Mouse (Mus musculus) olfactory bulb, adult 2 months (tissue): ENCODE measurements around the gene Defb36. TPM values are rescaled to one million over a fixed set of nuclear protein-coding genes. Genes with fewer than 3 reads are reported as not detected.

Experiments
- H3K27ac ChIP-seq: fragments of 200-500 bp; 2 replicates; pipeline ENCODE4 v1.5.1; 2012; ENCODE audit warnings: low read depth, low read length; ENCODE audit not compliant: insufficient read depth
- H3K4me1 ChIP-seq: fragments of 200-500 bp; 2 replicates; pipeline ENCODE4 v1.6.1; 2012; ENCODE audit warnings: low read length; ENCODE audit not compliant: control insufficient read depth, insufficient read depth
- H3K4me3 ChIP-seq: fragments of 200-500 bp; 2 replicates; pipeline ENCODE4 v1.5.1; 2012; ENCODE audit warnings: mild to moderate bottlenecking, low read depth, low read length, moderate library complexity; ENCODE audit not compliant: insufficient read depth
- CTCF ChIP-seq: fragments of 200-500 bp; IDR thresholded peaks from 2 replicates; pipeline ENCODE4 v1.5.1; 2012; ENCODE audit warnings: low read depth, mild to moderate bottlenecking, low read length, moderate library complexity; ENCODE audit not compliant: insufficient read depth
- POLR2A ChIP-seq: fragments of 200-500 bp; IDR thresholded peaks from 2 replicates; pipeline ENCODE4 v1.6.1; 2012; ENCODE audit warnings: mild to moderate bottlenecking, low read depth, low read length, moderate library complexity; ENCODE audit not compliant: insufficient read depth
- WGBS: fragments of 180-500 bp; shearing (Covaris S2); methylation state at CpG from one replicate; pipeline ENCODE4 v1.1.7; 2018; 5-methylcytosine and 5-hydroxymethylcytosine counted together
- polyA plus RNA-seq: library from polyadenylated mRNA; stranded (reverse); fragments of >200 nt; gene quantifications from 2 replicates; pipeline ENCODE4 v1.2.4, GENCODE M21; 2012; ENCODE audit warnings: low replicate concordance; ENCODE audit not compliant: missing spikeins, insufficient read depth, insufficient read length

Defb36 gene
- polyA plus RNA-seq, 1 experiment, result not detected

GRCm38 (mm10) chr2:152615563-152615962 lies 11.4 kb downstream of the Defb36 start:
- Histone ChIP-seq H3K4me3 (no peak overlapping the region), H3K27ac (no peak overlapping the region), H3K4me1 (no peaks in the 10 kb centered on the region)
- WGBS, result 12% methylated on average over 7 of the region's 7 CpGs
- peak; percentile 38; the same call in 1 of the 2 replicates for TF ChIP-seq CTCF
- TF ChIP-seq POLR2A, result no peak

GRCm38 (mm10) chr2:152616470-152616869 lies 12.3 kb downstream of the Defb36 start:
- Histone ChIP-seq H3K4me3 (no peak overlapping the region), H3K4me1 (no peaks in the 10 kb centered on the region), H3K27ac (no peak overlapping the region)
- 84% methylated on average over 6 of the region's 6 CpGs for WGBS
- TF ChIP-seq CTCF, result no peak
- TF ChIP-seq POLR2A, result no peak

DNA sequence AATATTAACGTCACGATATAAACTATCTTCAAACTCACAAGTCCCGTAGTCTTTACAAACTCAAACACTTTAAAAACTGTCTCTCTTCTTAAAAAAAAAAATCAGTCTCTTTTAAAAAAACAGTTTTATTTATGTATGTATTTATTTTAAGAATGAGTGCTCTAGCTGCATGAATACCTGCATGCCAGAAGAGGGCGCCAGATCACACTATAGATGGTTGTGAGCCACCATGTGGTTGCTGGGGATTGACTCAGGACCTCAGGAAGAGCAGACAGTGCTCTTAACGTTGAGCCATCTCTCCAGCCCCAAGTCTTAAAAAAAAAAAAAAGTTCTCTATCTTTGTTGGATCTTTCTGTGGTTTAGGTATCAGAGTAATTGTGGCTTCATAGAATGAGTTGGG lies 13.2 kb downstream of the Defb36 start:
- Histone ChIP-seq H3K4me3 (no peak overlapping the region), H3K4me1 (no peaks in the 10 kb centered on the region), H3K27ac (no peak overlapping the region)
- WGBS, result 64% methylated on average over 5 of the region's 5 CpGs
- TF ChIP-seq POLR2A, result no peak
- TF ChIP-seq CTCF, result no peak

DNA sequence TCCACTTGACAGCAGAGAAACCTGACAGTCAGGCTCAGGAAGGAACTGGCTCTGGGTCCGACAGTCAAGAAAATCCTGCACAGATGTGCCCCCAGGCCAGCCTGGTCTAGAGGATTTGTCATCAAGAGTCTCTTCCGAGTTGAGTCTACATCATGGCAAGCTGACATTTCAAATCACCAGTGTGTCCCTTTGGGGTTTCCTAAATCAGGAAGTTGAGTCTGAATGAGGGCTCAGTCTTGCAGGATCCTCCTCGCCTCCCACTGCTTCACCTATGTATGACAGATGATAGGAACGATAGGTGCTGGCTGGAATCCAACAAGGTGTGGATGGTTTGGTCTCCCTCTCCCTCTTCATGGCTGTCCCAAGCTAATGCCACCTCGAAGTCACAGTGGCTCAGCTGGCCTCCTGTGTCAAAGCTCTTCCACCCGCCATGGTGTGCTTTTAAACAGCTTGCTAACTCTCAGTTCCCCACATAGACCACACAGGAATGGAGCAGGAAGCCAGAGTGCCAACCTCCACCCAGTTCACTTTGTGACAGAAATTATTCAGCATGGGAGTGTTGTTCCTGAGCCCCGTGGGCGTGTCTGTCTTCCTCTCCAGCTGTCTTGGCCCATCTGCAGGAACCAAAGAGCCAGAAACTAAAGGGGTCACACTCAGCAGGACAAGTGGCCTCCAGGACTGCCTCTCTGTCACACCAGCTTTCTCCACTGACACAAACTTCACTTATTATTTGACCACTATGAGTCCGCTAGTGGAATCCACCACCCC lies 16.4 kb downstream of the Defb36 start:
- 73% methylated on average over 9 of the region's 9 CpGs for WGBS
- no peaks in the 10 kb centered on the region for H3K4me1 ChIP-seq
- H3K27ac ChIP-seq, result no peak overlapping the region
- no peak overlapping the region for H3K4me3 ChIP-seq
- TF ChIP-seq CTCF, result no peak
- TF ChIP-seq POLR2A, result no peak

GRCm38 (mm10) chr2:152622151-152622550 lies 18.0 kb downstream of the Defb36 start:
- Histone ChIP-seq H3K4me3 (no peak overlapping the region), H3K27ac (no peak overlapping the region), H3K4me1 (peaks cover 7% of the 10 kb centered on the region)
- WGBS, result 91% methylated on average over 13 of the region's 13 CpGs
- TF ChIP-seq POLR2A (no peak), CTCF (no peak)

- WGBS, result 85% methylated on average over 7 of the region's 7 CpGs
- H3K4me1 ChIP-seq, result peaks cover 11% of the 10 kb centered on the region
- no peak within 1 kb of the TSS for H3K4me3 ChIP-seq
- no peak within 1 kb of the TSS for H3K27ac ChIP-seq
- TF ChIP-seq CTCF, result no peak
- no peak for TF ChIP-seq POLR2A
Measured at GRCm38 (mm10) chr2:152622953-152623352, 18.8 kb downstream of the Defb36 start, which contains the start of gene Defb25. Gene Defb25, minus strand, starts transcription at chr2:152623053.

DNA sequence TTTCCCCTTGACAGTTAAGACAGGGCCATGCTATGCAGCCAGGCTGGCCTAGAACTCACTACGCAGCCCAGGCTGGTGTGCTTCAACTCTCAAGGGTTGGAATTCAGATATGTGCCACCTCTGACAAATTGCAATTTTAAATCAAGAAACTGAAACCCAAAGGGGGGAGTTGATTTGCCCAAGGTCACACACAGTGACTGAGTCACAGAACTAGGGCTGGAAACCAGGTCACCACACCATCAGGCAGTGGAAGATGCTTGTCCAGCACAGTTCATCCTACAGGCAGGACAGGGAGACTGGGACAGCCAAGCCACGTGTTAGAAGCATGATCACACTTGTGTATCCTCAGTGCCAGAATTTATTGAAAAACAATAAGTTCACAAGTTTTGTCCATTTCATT lies 20.4 kb downstream of the Defb36 start:
- TF ChIP-seq CTCF, result no peak
- TF ChIP-seq POLR2A, result no peak
- no peak overlapping the region for H3K27ac ChIP-seq
- no peak overlapping the region for H3K4me3 ChIP-seq
- 93% methylated on average over 2 of the region's 2 CpGs for WGBS
- H3K4me1 ChIP-seq, result peaks cover 11% of the 10 kb centered on the region

- no peak for TF ChIP-seq CTCF
- TF ChIP-seq POLR2A, result no peak
- H3K4me1 ChIP-seq, result peaks cover 11% of the 10 kb centered on the region
- H3K4me3 ChIP-seq, result no peak overlapping the region
- WGBS, result 35% methylated on average over 1 of the region's 1 CpGs
- H3K27ac ChIP-seq, result no peak overlapping the region
Measured at GRCm38 (mm10) chr2:152625256-152625655, 21.1 kb downstream of the Defb36 start.

GRCm38 (mm10) chr2:152626774-152627591 lies 22.9 kb downstream of the Defb36 start, which contains the start of gene Rem1:
Gene Rem1, plus strand, starts transcription at chr2:152626951.
- Histone ChIP-seq H3K4me1 (peaks cover 11% of the 10 kb centered on the region), H3K27ac (no peak within 1 kb of the TSS), H3K4me3 (peak within 1 kb of the TSS; percentile 26)
- WGBS, result 2% methylated on average over 59 of the region's 59 CpGs
- TF ChIP-seq POLR2A, result no peak
- no peak for TF ChIP-seq CTCF
